Mouse (Mus musculus) testis, adult 2 months (tissue): ENCODE results near the gene Thsd4.

ENCODE experiments used
- CTCF ChIP-seq: fragments of 200-500 bp; IDR thresholded peaks from 2 replicates; pipeline ENCODE4 v1.5.1; 2012; ENCODE audit warnings: low read depth, mild to moderate bottlenecking, inconsistent platforms, low read length, moderate library complexity; ENCODE audit not compliant: control insufficient read depth, insufficient read depth, insufficient replicate concordance
- POLR2A ChIP-seq: fragments of 200-500 bp; IDR thresholded peaks from 2 replicates; pipeline ENCODE4 v1.6.1; 2012; ENCODE audit warnings: low read depth, mild to moderate bottlenecking, inconsistent platforms, low read length, moderate library complexity; ENCODE audit not compliant: control insufficient read depth

DNA sequence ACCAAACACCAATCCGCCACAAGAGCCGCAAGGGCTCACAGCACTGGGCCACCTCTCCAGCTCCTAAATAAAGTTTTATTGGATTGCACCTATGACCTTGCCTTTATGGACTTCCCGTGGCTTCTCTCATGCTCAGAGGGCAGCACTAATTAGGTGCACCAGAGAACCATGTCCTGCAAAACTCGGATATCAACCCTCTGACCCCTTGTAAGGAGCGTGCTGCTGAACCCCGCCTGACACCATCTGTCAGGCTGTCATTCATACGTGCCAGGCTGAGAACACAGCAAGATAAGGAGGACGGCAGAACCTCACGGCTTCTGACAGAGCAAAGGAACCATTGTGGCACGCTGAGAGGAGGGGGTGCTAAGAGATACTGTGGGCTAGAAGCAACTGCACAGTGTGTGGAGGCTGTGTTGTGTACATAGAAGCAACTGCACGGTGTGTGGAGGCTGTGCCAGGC, 8.5 kb downstream of the Thsd4 start:
- TF ChIP-seq POLR2A (no peak), CTCF (no peak)
